Mouse (Mus musculus): ENCODE results near the gene Aqp11.

GRCm38 (mm10) chr7:97769020-97769419, 30.9 kb upstream of the Aqp11 start:
- TF ChIP-seq GATA1 (IDR thresholded peaks at IDR 0.05; ENCODE audit: borderline replicate concordance, low read length) (no peak), FLI1 (IDR thresholded peaks at IDR 0.05; ENCODE audit: low read length) (no peak)
